Mouse (Mus musculus) G1E (cell line): ENCODE measurements around the gene Nars2.

Experiments used
- CTCF ChIP-seq: IDR thresholded peaks from 2 replicates; pipeline ENCODE4 v1.5.1; 2012; ENCODE audit warnings: low read depth, low read length, inconsistent platforms, mixed read lengths
- GATA1 ChIP-seq: IDR thresholded peaks from 2 replicates; pipeline ENCODE4 v1.6.1; 2012; ENCODE audit warnings: borderline replicate concordance, low read length, inconsistent platforms, mixed read lengths
- GATA2 ChIP-seq: IDR thresholded peaks from 2 replicates; pipeline ENCODE4 v1.6.1; 2012; ENCODE audit warnings: low read depth, low read length, inconsistent platforms, borderline replicate concordance
- POLR2AphosphoS5 ChIP-seq: IDR thresholded peaks from 2 replicates; pipeline ENCODE4 v1.6.1; 2012; ENCODE audit warnings: low read depth, low read length, inconsistent platforms; ENCODE audit not compliant: insufficient replicate concordance
- TAL1 ChIP-seq: conservative IDR thresholded peaks from 2 replicates; pipeline ENCODE4 v1.6.1; 2012; ENCODE audit warnings: low read depth, low read length, inconsistent platforms, mixed read lengths

- TF ChIP-seq CTCF (no peak), GATA2 (no peak), GATA1 (no peak), POLR2AphosphoS5 (no peak), TAL1 (no peak)
Observed at GRCm38 (mm10) chr7:97082219-97083101, 131.2 kb downstream of the Nars2 start.
